Mouse (Mus musculus) frontal cortex, postnatal 25 days (tissue): ENCODE data around the gene 1700040F15Rik.
"Not testable (repeated sequence)": the region's sequence is repeated elsewhere in the genome, so short reads cannot be mapped to it uniquely, and the experiment has no call there.

Source experiments
- DNase-seq, 2 experiments: peaks; one replicate each; pipeline ENCODE4 v3.0.0; 2022; ENCODE audit warnings: low spot score in 2 of 2

The 1700040F15Rik gene

DNA sequence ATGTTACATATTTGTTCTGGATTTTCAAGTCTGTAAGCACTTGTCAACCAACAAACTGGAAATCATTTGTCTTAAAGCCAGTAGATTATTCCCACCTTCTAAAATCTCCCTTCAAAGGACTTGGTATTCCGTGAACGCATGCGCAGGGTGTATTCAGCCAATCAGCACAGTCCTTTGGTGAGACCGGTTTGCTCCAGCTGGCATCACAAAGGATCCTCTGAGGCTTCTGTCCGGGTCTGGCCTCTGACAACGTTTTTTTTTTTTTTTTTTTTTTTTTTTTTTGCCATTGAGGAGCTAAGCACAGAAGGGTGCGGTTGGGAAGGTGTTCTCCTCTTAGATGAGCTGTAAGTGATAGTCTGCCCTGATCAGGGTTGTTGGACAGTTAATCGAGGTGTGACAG lies at the start of gene 1700040F15Rik:
1700040F15Rik (plus strand) TSS at position 301 of the 400 bp plus-strand sequence.
- DNase-seq, result not testable (repeated sequence)
